Mouse (Mus musculus): ENCODE measurements at regions not wholly inside any gene's neighbourhood (a gene's known extent, or its start where the extent isn't known, plus 50 kb on each side); places are given as distances from the start of the nearest gene placed in this dataset.

GRCm38 (mm10) chr4:134990651-134991050 lies 60.0 kb downstream of the Syf2 start:
- no peak for DNase-seq (ENCODE audit: low spot score in 2 of 2)

GRCm38 (mm10) chr4:134993526-134994122 lies 62.9 kb downstream of the Syf2 start:
- DNase-seq (ENCODE audit: low spot score in 2 of 2), result no peak

GRCm38 (mm10) chr4:134994205-134994604 lies 63.5 kb downstream of the Syf2 start:
- no peak for DNase-seq (ENCODE audit: low spot score in 2 of 2)

- no peak for DNase-seq (ENCODE audit: low spot score in 2 of 2)
Observed at GRCm38 (mm10) chr4:134994648-134995047, 64.0 kb downstream of the Syf2 start.

- no peak for DNase-seq (ENCODE audit: low spot score in 2 of 2)
Observed at GRCm38 (mm10) chr4:134995052-134995451, 64.4 kb downstream of the Syf2 start.

GRCm38 (mm10) chr4:134996121-134996520 lies 65.4 kb downstream of the Syf2 start:
- DNase-seq (ENCODE audit: low spot score in 2 of 2), result no peak

GRCm38 (mm10) chr4:134997461-134998434 lies 67.0 kb downstream of the Syf2 start:
- no peak for DNase-seq (ENCODE audit: low spot score in 2 of 2)

- DNase-seq (ENCODE audit: low spot score in 2 of 2), result no peak
Observed at GRCm38 (mm10) chr4:134998928-134999658, 68.4 kb downstream of the Syf2 start.

GRCm38 (mm10) chr4:135002091-135002925 lies 71.6 kb downstream of the Syf2 start:
- no peak for DNase-seq (ENCODE audit: low spot score in 2 of 2)

- DNase-seq (ENCODE audit: low spot score in 2 of 2), result no peak
Observed at GRCm38 (mm10) chr4:135011365-135011764, 80.7 kb downstream of the Syf2 start.

- no peak for DNase-seq (ENCODE audit: low spot score in 2 of 2)
Observed at GRCm38 (mm10) chr4:135012945-135013344, 82.2 kb downstream of the Syf2 start.

- DNase-seq (ENCODE audit: low spot score in 2 of 2), result no peak
Observed at GRCm38 (mm10) chr4:135013932-135014331, 83.2 kb downstream of the Syf2 start.

- DNase-seq (ENCODE audit: low spot score in 2 of 2), result peak; percentile 20 to 46
Observed at GRCm38 (mm10) chr4:135018018-135018417, 87.3 kb downstream of the Syf2 start.

GRCm38 (mm10) chr4:135019120-135019519 lies 88.4 kb downstream of the Syf2 start:
- no peak for DNase-seq (ENCODE audit: low spot score in 2 of 2)

- no peak for DNase-seq (ENCODE audit: low spot score in 2 of 2)
Observed at GRCm38 (mm10) chr4:135020262-135020991, 89.7 kb downstream of the Syf2 start.

- no peak for DNase-seq (ENCODE audit: low spot score in 2 of 2)
Observed at GRCm38 (mm10) chr4:135023200-135023599, 92.5 kb downstream of the Syf2 start.

GRCm38 (mm10) chr4:135025802-135026201 lies 94.7 kb upstream of the Runx3 start:
- DNase-seq (ENCODE audit: low spot score in 2 of 2), result no peak

- DNase-seq (ENCODE audit: low spot score in 2 of 2), result no peak
Observed at GRCm38 (mm10) chr4:135027136-135027535, 93.3 kb upstream of the Runx3 start.

- DNase-seq (ENCODE audit: low spot score in 2 of 2), result no peak
Observed at GRCm38 (mm10) chr4:135029723-135030122, 90.7 kb upstream of the Runx3 start.

GRCm38 (mm10) chr4:135032461-135032860 lies 88.0 kb upstream of the Runx3 start:
- no peak for DNase-seq (ENCODE audit: low spot score in 2 of 2)
